ENCODE assay signal across 13 mouse cellular contexts in genomic region chr10:93252661-93253060, GRCm38 (mm10).
"Had no signal": no experiment of that assay in that cellular context is flagged by ENCODE, and none has a peak within 500 bp of the region (broad histone marks: within the 10 kb centered on the region; RNA-seq: fewer than 3 reads in every experiment).

No protein-coding gene starts in this region.

- H3K4me3 ChIP-seq: neural tube, embryonic 15.5 days; stomach, embryonic 15.5 days had no signal

- H3K4me2 ChIP-seq: neural tube, embryonic 15.5 days; stomach, embryonic 15.5 days had no signal

- DNase-seq: retina, postnatal 1 day; right cerebral cortex, adult 18-20 months; right cerebral cortex, postnatal 14 days; right cerebral cortex, postnatal 25 days; right cerebral cortex, postnatal 4 days; spleen, adult 18-20 months; thymus, adult 18-20 months; thymus, adult 2 months; thymus, postnatal 14 days; thymus, postnatal 25 days; thymus, postnatal 36 days had no signal

- H3K36me3 ChIP-seq: stomach, embryonic 15.5 days had no signal

- H3K9me3 ChIP-seq: neural tube, embryonic 15.5 days; stomach, embryonic 15.5 days had no signal

- H3K9ac ChIP-seq: neural tube, embryonic 15.5 days; stomach, embryonic 15.5 days had no signal

- H3K27me3 ChIP-seq: neural tube, embryonic 15.5 days; stomach, embryonic 15.5 days had no signal
